Mouse (Mus musculus) adrenal gland, postnatal 36 days (tissue): ENCODE measurements around the gene Pou3f3. TPM values are rescaled to one million over a fixed set of nuclear protein-coding genes. Genes with fewer than 3 reads are reported as not detected.

Source experiments
- total RNA-seq, 2 experiments: library from RNA; stranded (reverse); gene quantifications; 2 replicates each; pipeline ENCODE4 v1.2.3; 2021

The Pou3f3 gene
- total RNA-seq, 2 experiments from 2014 or later, result 0.07 TPM; not detected in 1

Other genes starting within 250 kb of the Pou3f3 start
- 10 to 100 TPM; 55.6 to 72.3 TPM for gene Mrps9, start 155.5 kb downstream of the Pou3f3 start, total RNA-seq